Mouse (Mus musculus) ES-Bruce4 (cell line): ENCODE results near the gene Triap1. TPM values are rescaled to one million over a fixed set of nuclear protein-coding genes. Genes with fewer than 3 reads are reported as not detected.

Experiments used
- H3K27ac ChIP-seq: 2 replicates; pipeline ENCODE4 v1.5.1; 2012; ENCODE audit warnings: low read length, inconsistent platforms; ENCODE audit not compliant: insufficient read depth
- H3K27me3 ChIP-seq: 2 replicates; pipeline ENCODE4 v1.6.1; 2012; ENCODE audit warnings: mild to moderate bottlenecking, low read length, inconsistent platforms; ENCODE audit not compliant: control insufficient read depth, poor library complexity, insufficient read depth, severe bottlenecking
- H3K36me3 ChIP-seq: 2 replicates; pipeline ENCODE4 v1.6.1; 2012; ENCODE audit warnings: inconsistent platforms, mild to moderate bottlenecking, low read length, moderate library complexity; ENCODE audit not compliant: control insufficient read depth, poor library complexity, insufficient read depth, severe bottlenecking
- H3K4me1 ChIP-seq: one replicate; pipeline ENCODE4 v1.8.1; 2011; ENCODE audit warnings: low read length; ENCODE audit not compliant: control insufficient read depth, insufficient read depth
- H3K4me3 ChIP-seq: 2 replicates; pipeline ENCODE4 v1.5.1; 2011; ENCODE audit warnings: low read depth, mild to moderate bottlenecking, low read length
- H3K9ac ChIP-seq: 2 replicates; pipeline ENCODE4 v1.6.1; 2012; ENCODE audit warnings: low read depth, mild to moderate bottlenecking, inconsistent platforms; ENCODE audit not compliant: poor library complexity, severe bottlenecking
- H3K9me3 ChIP-seq: replicated peaks from 2 replicates; pipeline ENCODE4 v1.6.1; 2012; ENCODE audit warnings: mild to moderate bottlenecking, low read length, inconsistent platforms; ENCODE audit not compliant: control insufficient read depth, poor library complexity, insufficient read depth, severe bottlenecking
- CTCF ChIP-seq: IDR thresholded peaks from one replicate; pipeline ENCODE4 v1.8.1; 2011; ENCODE audit warnings: low read depth, low read length
- EP300 ChIP-seq: IDR thresholded peaks from 2 replicates; pipeline ENCODE4 v1.6.1; 2011; ENCODE audit warnings: low read depth, low read length; ENCODE audit not compliant: insufficient read depth
- POLR2A ChIP-seq: IDR thresholded peaks from one replicate; pipeline ENCODE4 v1.8.1; 2011; ENCODE audit warnings: low read length; ENCODE audit not compliant: insufficient read depth
- polyA plus RNA-seq: library from polyadenylated mRNA; stranded (reverse); fragments of >200 nt; gene quantifications from 2 replicates; pipeline ENCODE4 v1.2.4, GENCODE M21; 2011; ENCODE audit warnings: low read depth; ENCODE audit not compliant: missing spikeins, insufficient read depth, insufficient read length

Triap1 gene
- polyA plus RNA-seq, 1 experiment, result 21.6 TPM

- no peaks in the 10 kb centered on the region for H3K4me1 ChIP-seq
- no peak overlapping the region for H3K27ac ChIP-seq
- H3K9ac ChIP-seq, result no peak overlapping the region
- no peaks in the 10 kb centered on the region for H3K27me3 ChIP-seq
- H3K9me3 ChIP-seq, result no peaks in the 10 kb centered on the region
- no peak for TF ChIP-seq POLR2A
- TF ChIP-seq CTCF, result no peak
- TF ChIP-seq EP300, result no peak
- H3K36me3 ChIP-seq, result peaks cover 45% of the 10 kb centered on the region
- H3K4me3 ChIP-seq, result no peak overlapping the region
Observed at GRCm38 (mm10) chr5:115330955-115331354, 10.1 kb upstream of the Triap1 start.

- Histone ChIP-seq H3K9ac (no peak overlapping the region), H3K27me3 (no peaks in the 10 kb centered on the region), H3K36me3 (peaks cover 45% of the 10 kb centered on the region), H3K4me1 (no peaks in the 10 kb centered on the region), H3K9me3 (no peaks in the 10 kb centered on the region), H3K27ac (no peak overlapping the region), H3K4me3 (no peak overlapping the region)
- TF ChIP-seq CTCF (no peak), EP300 (no peak), POLR2A (no peak)
Observed at GRCm38 (mm10) chr5:115333626-115334025, 7.4 kb upstream of the Triap1 start.

- no peaks in the 10 kb centered on the region for H3K4me1 ChIP-seq
- no peak overlapping the region for H3K9ac ChIP-seq
Observed at GRCm38 (mm10) chr5:115340007-115340406, 1.0 kb upstream of the Triap1 start.

GRCm38 (mm10) chr5:115341314-115342165 is 515 bp downstream of the Triap1 start:
- H3K27ac ChIP-seq, result no peak overlapping the region
- no peaks in the 10 kb centered on the region for H3K4me1 ChIP-seq
- peak overlapping the region; percentile 80 for H3K9ac ChIP-seq
- TF ChIP-seq CTCF (no peak), POLR2A (no peak), EP300 (no peak)
- no peaks in the 10 kb centered on the region for H3K9me3 ChIP-seq
- H3K36me3 ChIP-seq, result peaks cover 31% of the 10 kb centered on the region
- no peaks in the 10 kb centered on the region for H3K27me3 ChIP-seq
- peak overlapping the region; percentile 76 for H3K4me3 ChIP-seq

More at GRCm38 (mm10) chr5:115340007-115340406, 1.0 kb upstream of the Triap1 start:
- Histone ChIP-seq H3K36me3 (peaks cover 30% of the 10 kb centered on the region), H3K27ac (no peak overlapping the region), H3K27me3 (no peaks in the 10 kb centered on the region), H3K4me3 (no peak overlapping the region), H3K9me3 (no peaks in the 10 kb centered on the region)
- TF ChIP-seq CTCF (no peak), EP300 (no peak), POLR2A (no peak)

- peaks cover 31% of the 10 kb centered on the region for H3K36me3 ChIP-seq
- H3K4me1 ChIP-seq, result no peaks in the 10 kb centered on the region
- no peaks in the 10 kb centered on the region for H3K9me3 ChIP-seq
- peak overlapping the region; percentile 43; the same call in 1 of the 2 replicates for H3K4me3 ChIP-seq
- TF ChIP-seq CTCF, result peak; percentile 86
- no peak for TF ChIP-seq EP300
- H3K27ac ChIP-seq, result no peak overlapping the region
- no peak overlapping the region for H3K9ac ChIP-seq
- H3K27me3 ChIP-seq, result no peaks in the 10 kb centered on the region
Observed at GRCm38 (mm10) chr5:115347564-115347963, 6.5 kb downstream of the Triap1 start.

GRCm38 (mm10) chr5:115348546-115349224 is 7.7 kb downstream of the Triap1 start, which contains the start of gene Cox6a1:
Gene Cox6a1 (minus strand): TSS chr5:115348981.
- Histone ChIP-seq H3K4me1 (no peaks in the 10 kb centered on the region), H3K27me3 (no peaks in the 10 kb centered on the region), H3K9me3 (no peaks in the 10 kb centered on the region), H3K4me3 (peak within 1 kb of the TSS; percentile 90), H3K9ac (peak within 1 kb of the TSS; percentile 67), H3K27ac (peak within 1 kb of the TSS; percentile 10), H3K36me3 (peaks cover 21% of the 10 kb centered on the region)
- TF ChIP-seq EP300, result no peak
- peak; percentile 39 for TF ChIP-seq POLR2A
